Mouse (Mus musculus): Measurements from ENCODE around the gene Babam2.

DNA sequence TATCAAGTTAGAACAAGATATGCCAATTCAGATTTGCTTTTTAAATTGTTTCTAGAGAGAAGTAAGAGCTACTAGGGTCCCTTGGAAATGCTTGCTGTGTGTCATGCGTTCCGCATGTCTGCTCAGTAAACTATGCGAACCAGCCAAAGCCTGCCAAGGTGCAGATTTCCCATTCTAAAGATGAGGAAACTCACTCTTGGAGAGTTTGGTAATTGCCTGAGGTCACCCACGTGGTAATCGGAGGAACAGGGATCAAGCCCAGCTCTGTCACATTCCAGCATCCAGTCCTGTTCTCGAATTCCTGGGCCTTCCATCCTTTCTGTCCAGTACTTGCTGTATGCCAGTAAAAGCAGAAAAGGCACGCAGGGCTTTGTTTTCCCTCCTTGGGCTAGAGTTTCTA, 345.7 kb downstream of the Babam2 start:
- TF ChIP-seq CTCF (IDR thresholded peaks at IDR 0.05; ENCODE audit: low read depth, low read length): no peak
- TF ChIP-seq TAL1 (conservative IDR thresholded peaks at IDR 0.05; ENCODE audit: low read depth, low read length): no peak
- no peak for TF ChIP-seq GATA1 (IDR thresholded peaks at IDR 0.05; ENCODE audit: borderline replicate concordance, low read length)
- no peak for TF ChIP-seq POLR2AphosphoS5 (IDR thresholded peaks at IDR 0.05; ENCODE audit: insufficient replicate concordance, low read depth, low read length)
- no peak for TF ChIP-seq GATA2 (IDR thresholded peaks at IDR 0.05; ENCODE audit: borderline replicate concordance, low read depth, low read length)
